Mouse (Mus musculus): ENCODE data around the gene 2410004P03Rik. TPM values are rescaled to one million over a fixed set of nuclear protein-coding genes. Genes with fewer than 3 reads are reported as not detected.

Gene 2410004P03Rik
- under 1 TPM; 0.52 to 0.61 TPM for total RNA-seq (2021)
- long read RNA-seq, experiment 1, partial matches to known transcripts, result 1 of 1 reads
- long read RNA-seq, experiment 1, other reads (novel, unspliced or antisense), result 0 of 1 reads
- long read RNA-seq, experiment 2, partial matches to known transcripts, result 0 of 2 reads
- long read RNA-seq, experiment 2, other reads (novel, unspliced or antisense), result 0 of 2 reads

- no peak within 1 kb of the TSS for H3K27ac ChIP-seq
- DNase-seq (ENCODE audit: low spot score in 2 of 2), result peak; percentile 42 to 78
- peak within 1 kb of the TSS; percentile 50 for H3K4me3 ChIP-seq
- peak; percentile 84 for TF ChIP-seq CTCF (conservative IDR thresholded peaks at IDR 0.05)
These were observed at the start of gene 2410004P03Rik for GRCm38 (mm10) chr12:17011100-17011870. 2410004P03Rik (minus strand) TSS chr12:17011727.

DNA sequence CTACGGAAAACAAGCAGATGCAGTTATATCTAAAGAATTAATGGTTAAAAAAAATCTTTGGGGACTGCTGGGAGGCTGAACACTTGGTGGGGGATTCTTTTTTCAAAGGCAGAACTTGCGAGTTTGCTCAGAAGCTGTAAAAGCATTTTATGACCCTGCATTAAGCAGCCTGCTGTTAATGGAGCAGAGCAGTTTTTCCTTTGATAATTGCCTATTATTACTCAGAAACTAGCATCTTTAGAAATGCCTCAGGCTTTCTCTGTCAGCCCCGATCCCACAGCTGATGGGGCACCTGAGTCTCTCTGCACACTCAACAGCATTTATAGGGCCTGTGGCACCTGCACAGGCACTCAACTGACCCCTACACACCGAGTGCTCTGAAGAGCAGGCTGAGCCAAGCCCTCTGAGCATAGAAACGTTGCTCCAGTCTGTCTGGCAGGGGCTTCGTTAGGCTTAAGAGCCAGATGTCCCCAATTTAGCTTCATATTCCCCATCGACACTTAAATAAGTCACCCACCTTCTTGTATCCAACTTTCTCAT, 49.7 kb upstream of the 2410004P03Rik start:
- no peak for DNase-seq (ENCODE audit: low spot score in 2 of 2)
- Histone ChIP-seq H3K4me3 (no peak overlapping the region), H3K27ac (peak overlapping the region; percentile 87)
- TF ChIP-seq CTCF (conservative IDR thresholded peaks at IDR 0.05), result no peak

- TF ChIP-seq CTCF (conservative IDR thresholded peaks at IDR 0.05), result no peak
- no peak overlapping the region for H3K27ac ChIP-seq
- no peak overlapping the region for H3K4me3 ChIP-seq
- no peak for DNase-seq (ENCODE audit: low spot score in 2 of 2)
These were observed 47.0 kb upstream of the 2410004P03Rik start for GRCm38 (mm10) chr12:17058490-17058889.

- no peak for TF ChIP-seq CTCF (conservative IDR thresholded peaks at IDR 0.05)
- H3K27ac ChIP-seq, result no peak overlapping the region
- H3K4me3 ChIP-seq, result no peak overlapping the region
- no peak for DNase-seq (ENCODE audit: low spot score in 2 of 2)
These were observed 45.6 kb upstream of the 2410004P03Rik start for GRCm38 (mm10) chr12:17057110-17057509.

DNA sequence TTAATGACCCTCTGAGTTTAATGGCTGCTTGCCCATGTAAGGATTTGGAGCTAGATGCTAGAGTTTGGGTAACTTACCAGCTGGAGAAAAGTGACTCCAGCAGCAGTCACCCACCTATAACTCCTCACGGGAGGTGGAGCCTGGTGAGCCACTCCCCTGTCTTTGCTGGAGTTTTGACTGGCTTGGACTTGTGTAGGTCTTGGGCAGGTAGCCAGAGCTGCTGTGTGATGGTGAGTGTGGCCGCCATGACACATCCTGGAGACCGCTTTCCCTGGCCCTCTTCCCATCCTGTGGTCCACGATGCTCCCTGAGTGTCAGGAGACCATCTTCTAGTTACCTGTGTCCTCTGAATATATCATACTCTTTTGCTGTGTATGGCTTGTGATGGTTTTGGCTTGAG, 44.2 kb upstream of the 2410004P03Rik start:
- H3K4me3 ChIP-seq, result no peak overlapping the region
- no peak for TF ChIP-seq CTCF (conservative IDR thresholded peaks at IDR 0.05)
- DNase-seq (ENCODE audit: low spot score in 2 of 2), result no peak

GRCm38 (mm10) chr12:17054691-17055090, 43.2 kb upstream of the 2410004P03Rik start:
- TF ChIP-seq CTCF (conservative IDR thresholded peaks at IDR 0.05), result peak; percentile 62
- Histone ChIP-seq H3K4me3 (no peak overlapping the region), H3K27ac (no peak overlapping the region)
- no peak for DNase-seq (ENCODE audit: low spot score in 2 of 2)

More for the DNA sequence above, 44.2 kb upstream of the 2410004P03Rik start:
- no peak overlapping the region for H3K27ac ChIP-seq

GRCm38 (mm10) chr12:17052673-17053072, 41.1 kb upstream of the 2410004P03Rik start:
- no peak overlapping the region for H3K27ac ChIP-seq

GRCm38 (mm10) chr12:17051057-17051456, 39.5 kb upstream of the 2410004P03Rik start:
- Histone ChIP-seq H3K27ac (no peak overlapping the region), H3K4me3 (no peak overlapping the region)
- no peak for TF ChIP-seq CTCF (conservative IDR thresholded peaks at IDR 0.05)
- no peak for DNase-seq (ENCODE audit: low spot score in 2 of 2)

More at GRCm38 (mm10) chr12:17052673-17053072, 41.1 kb upstream of the 2410004P03Rik start:
- no peak overlapping the region for H3K4me3 ChIP-seq
- TF ChIP-seq CTCF (conservative IDR thresholded peaks at IDR 0.05), result no peak
- no peak for DNase-seq (ENCODE audit: low spot score in 2 of 2)

DNA sequence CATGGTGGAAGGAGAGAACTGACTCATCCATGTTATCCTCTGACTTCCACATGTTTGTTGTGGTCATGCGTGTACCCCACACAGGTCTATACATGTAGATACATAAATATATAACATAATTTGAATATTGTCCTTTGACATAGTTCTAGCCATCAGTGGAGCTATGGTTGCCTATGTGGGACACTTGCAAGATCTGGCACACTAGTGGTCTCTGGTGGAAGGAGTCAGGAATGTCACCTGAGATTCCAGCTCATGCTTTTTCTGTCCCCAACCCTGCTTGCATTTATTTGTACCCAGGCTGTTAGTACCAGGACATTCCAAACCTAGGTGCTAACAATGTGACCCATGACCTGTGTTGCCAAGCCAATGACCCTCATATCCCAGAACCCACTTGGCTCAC, 38.3 kb upstream of the 2410004P03Rik start:
- no peak for DNase-seq (ENCODE audit: low spot score in 2 of 2)
- Histone ChIP-seq H3K4me3 (no peak overlapping the region), H3K27ac (no peak overlapping the region)
- TF ChIP-seq CTCF (conservative IDR thresholded peaks at IDR 0.05), result peak; percentile 23; the same call in 1 of the 2 replicates

DNA sequence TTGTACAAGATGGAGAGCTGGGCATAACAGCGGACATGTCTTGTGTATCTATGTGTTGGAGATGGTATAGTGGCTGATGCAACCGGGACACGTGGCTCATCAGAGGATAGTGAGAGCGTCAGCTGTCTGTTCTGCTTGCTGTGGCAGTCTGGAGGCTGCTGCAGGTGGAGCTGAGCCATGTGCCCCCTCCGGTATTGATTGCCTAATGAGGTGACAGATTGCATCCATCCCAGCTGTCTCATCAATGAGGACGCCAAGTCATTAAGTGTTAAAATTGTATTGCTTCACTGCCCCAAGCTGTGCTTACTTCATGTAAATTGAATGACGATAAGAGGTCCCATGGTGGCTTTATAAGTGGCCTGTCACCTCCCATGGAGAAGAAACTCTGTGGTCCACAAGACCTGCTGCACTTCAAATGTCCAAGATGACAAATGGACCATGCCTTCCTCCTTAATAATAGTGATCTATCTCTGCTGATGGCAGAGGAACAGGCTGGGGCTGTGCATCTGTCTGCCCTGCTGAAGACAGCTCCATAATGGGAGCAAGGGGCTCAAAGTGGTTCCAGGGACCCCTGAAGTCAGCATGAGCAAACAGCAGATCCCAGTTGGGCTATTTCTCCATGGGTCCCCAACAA, 37.6 kb upstream of the 2410004P03Rik start:
- no peak for TF ChIP-seq CTCF (conservative IDR thresholded peaks at IDR 0.05)
- H3K27ac ChIP-seq, result no peak overlapping the region
- DNase-seq (ENCODE audit: low spot score in 2 of 2), result peak; percentile 57 to 59
- H3K4me3 ChIP-seq, result no peak overlapping the region

- TF ChIP-seq CTCF (conservative IDR thresholded peaks at IDR 0.05), result no peak
- Histone ChIP-seq H3K27ac (no peak overlapping the region), H3K4me3 (no peak overlapping the region)
- DNase-seq (ENCODE audit: low spot score in 2 of 2), result no peak
These were observed 31.8 kb upstream of the 2410004P03Rik start for GRCm38 (mm10) chr12:17043311-17043710.

- Histone ChIP-seq H3K27ac (no peak overlapping the region), H3K4me3 (no peak overlapping the region)
- no peak for DNase-seq (ENCODE audit: low spot score in 2 of 2)
- TF ChIP-seq CTCF (conservative IDR thresholded peaks at IDR 0.05), result no peak
These were observed 29.0 kb upstream of the 2410004P03Rik start for GRCm38 (mm10) chr12:17040567-17040966.

DNA sequence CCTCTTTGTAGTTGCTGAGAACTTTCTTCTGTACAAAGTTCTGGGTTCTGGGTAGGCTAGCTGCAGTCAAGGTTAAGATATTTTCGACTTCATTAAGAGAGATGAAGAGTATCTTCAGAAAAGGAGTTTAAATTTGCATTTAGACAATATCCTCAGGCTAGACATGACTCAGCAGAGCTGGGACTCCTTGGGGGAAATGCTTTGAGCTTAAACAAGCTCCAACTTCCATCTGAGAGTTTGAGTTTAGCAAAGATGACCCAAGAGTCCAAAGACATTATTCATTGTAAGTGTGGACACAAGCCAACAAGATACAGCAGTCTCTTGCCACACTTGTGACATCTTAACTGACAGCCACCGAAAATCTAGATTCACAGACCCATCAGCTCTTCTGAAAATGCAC, 27.9 kb upstream of the 2410004P03Rik start:
- no peak for TF ChIP-seq CTCF (conservative IDR thresholded peaks at IDR 0.05)
- Histone ChIP-seq H3K4me3 (no peak overlapping the region), H3K27ac (no peak overlapping the region)
- DNase-seq (ENCODE audit: low spot score in 2 of 2), result no peak
